Mouse (Mus musculus) gastrocnemius, postnatal 4 days (tissue): ENCODE results near the gene Nat8f4. TPM values are rescaled to one million over a fixed set of nuclear protein-coding genes. Genes with fewer than 3 reads are reported as not detected.
"Not testable (repeated sequence)": the region's sequence is repeated elsewhere in the genome, so short reads cannot be mapped to it uniquely, and the experiment has no call there.

Source experiments
- DNase-seq, 2 experiments: peaks; one replicate each; pipeline ENCODE4 v3.0.0; 2021 to 2022; ENCODE audit warnings: low spot score in 2 of 2, mixed read lengths in 2 of 2
- total RNA-seq, 2 experiments: library from RNA; stranded (reverse); gene quantifications; 2 replicates each; pipeline ENCODE4 v1.2.3; 2021

The Nat8f4 gene
- total RNA-seq, 2 experiments from 2014 or later, result 1.0 to 1.5 TPM

DNA sequence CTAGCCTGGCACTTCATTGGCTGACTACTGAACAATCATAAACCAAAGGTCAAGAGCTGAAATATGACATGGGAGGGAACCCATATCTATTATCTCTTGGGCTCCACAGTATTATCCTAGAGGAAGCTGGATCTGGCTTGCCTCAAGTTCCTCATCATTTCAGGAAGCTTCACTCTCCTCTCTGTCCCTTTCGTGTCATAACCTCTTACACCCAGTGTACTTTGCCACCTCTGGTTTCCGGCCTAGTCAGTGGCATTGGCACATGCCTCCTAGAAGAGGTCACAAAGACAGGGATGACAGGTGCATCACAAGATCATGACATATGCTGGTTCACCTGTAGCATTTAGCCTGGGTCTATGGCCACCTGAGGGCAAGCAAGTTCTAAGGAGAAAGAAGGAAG lies 2.4 kb downstream of the Nat8f4 start:
- no peak for DNase-seq

DNA sequence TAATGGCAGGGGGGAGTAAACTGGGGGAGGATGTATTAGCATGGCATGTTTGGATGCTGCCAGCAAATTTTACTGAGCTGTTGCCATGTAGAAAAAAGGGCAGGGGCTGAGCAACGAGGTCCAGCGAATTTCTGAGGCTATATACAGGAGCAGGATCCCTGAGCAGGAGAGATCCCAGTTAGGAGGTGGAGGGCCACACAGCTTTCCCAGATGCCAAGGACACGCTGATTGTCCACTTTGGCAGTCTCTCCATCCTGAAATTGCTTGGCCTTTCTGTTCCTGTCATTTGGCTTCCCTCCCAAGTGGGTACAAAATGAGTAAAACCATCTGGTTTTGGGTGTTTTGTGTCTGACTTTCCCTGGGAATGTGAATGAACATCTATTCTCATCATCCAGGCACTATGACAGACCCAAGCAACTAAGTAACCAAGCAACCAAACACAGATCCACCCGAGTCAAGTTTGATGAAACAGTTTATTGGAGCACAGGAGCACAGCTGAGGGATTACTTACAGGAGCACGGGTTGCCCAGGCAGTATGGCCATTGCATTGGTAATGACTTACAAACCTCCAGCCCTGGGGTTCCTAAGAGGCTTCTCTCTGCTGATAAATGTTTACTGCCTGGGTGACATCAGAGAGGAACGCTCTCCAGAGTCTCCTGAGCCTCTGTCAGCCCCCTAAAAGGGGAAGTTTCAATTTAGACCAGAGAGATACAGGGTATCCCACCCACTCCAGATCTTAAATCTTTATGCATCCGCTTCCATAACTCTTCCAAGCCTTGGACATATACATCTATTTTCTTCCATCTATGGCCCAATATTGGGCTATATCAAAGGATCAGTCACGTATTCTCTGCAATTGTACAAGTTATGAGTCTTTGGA lies 5.8 kb downstream of the Nat8f4 start:
- DNase-seq, result not testable (repeated sequence)

DNA sequence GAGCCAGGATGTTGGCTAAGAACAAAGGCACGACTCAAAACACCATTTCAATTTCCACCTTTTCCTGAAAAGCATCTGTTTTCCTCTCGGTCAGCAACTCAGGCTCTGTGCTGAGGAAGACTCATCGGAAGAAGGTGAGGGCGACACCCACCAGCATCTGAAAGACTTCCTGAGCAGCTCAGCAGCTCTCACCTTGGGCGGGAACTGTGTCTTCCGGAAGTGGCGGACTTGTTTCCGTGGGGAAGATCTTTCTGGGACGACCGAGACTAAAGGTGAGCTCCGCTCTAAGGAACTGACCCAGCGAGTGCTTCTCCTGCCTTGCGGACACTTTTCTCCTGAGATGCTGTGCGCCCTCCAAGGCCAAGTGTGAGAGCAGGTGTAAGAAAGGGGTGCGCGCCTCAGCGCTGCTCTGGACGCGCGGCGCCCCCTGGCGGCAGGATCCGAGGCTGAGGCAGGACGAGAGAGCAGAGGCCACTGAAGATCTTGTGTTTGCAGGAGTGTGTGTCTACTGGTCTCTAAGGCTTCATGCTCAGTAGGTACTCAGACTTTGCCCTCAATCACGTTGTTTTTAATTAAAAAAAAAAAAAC lies 9.5 kb downstream of the Nat8f4 start:
- DNase-seq, result not testable (repeated sequence)

DNA sequence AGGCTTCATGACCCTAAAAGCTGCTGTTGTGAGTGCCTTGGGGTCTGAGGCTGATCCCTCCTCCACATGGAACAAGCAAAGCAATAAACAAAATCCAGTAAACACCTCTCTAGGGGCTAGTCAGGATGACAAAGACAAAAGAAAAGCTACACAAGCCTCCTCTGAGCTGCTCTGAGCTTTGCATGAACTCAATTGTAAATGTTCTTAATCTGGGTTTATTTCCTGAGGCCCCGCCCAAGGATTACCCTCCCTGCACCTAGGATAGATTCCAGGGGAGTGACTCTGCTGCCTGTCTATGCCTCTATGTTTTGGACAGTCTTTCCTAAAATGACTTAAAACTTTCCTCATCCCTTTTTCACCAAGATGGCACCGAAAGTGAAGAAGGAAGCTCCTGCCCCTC lies 15.7 kb downstream of the Nat8f4 start:
- no peak for DNase-seq

DNA sequence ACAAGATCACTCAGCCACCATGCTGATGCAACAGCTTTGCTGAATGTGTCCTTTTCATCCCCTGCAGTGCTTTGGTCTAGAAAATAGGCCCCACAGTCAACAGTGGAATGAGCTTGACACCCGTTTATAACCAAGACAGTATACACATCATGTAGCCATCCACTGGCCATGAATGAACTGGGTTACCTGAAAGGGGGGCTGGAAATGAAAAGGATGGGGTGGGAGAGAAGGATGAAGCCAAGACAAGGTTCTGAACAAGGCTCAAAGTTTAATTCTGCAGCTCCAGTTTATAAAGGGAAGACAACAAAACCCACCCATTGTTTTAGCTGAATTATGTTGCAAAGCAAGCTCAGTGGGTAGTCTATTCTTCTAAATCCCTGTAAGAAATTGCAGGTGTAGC lies 20.4 kb downstream of the Nat8f4 start:
- DNase-seq, result no peak

DNA sequence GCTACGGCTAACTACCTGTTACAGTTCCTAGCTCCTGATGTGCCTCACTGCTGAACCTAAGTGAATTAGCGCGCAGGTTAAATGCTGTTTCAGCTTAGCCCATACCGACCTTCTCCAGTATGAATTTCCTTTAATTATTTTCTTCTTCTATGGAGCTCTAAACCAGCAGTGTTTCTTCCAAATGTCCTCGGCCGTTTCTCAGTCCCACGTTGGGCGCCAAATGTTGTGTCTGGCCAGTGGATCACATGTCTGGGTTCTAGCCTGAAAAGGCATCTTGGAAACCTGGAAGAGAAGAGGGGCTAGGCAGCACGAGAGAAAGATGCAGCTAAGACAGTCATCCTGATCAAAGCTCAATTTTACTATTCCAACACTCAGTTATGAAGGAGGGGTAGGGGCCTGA lies 21.4 kb downstream of the Nat8f4 start:
- not testable (repeated sequence) for DNase-seq

DNA sequence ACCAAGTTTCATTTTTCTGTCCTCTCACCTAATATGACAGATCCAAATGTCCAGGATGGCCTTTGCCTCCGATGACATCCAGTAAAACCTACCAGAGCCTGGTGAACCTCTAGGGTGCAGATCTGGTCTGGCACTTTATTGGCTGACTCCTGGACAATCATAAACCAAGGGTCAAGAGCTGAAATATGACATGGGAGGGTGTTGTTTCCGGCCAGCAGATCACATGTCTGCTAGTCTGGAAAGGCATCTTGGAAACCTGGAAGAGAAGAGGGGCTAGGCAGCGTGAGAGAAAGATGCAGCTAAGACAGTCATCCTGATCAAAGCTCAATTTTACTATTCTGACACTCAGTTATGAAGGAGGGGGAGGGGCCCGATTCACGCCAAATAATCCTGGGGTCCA lies 35.7 kb downstream of the Nat8f4 start, which contains the start of gene Nat8f2:
Gene Nat8f2 (minus strand): TSS at position 153 of the 400 bp plus-strand sequence.
- DNase-seq, result not testable (repeated sequence)

DNA sequence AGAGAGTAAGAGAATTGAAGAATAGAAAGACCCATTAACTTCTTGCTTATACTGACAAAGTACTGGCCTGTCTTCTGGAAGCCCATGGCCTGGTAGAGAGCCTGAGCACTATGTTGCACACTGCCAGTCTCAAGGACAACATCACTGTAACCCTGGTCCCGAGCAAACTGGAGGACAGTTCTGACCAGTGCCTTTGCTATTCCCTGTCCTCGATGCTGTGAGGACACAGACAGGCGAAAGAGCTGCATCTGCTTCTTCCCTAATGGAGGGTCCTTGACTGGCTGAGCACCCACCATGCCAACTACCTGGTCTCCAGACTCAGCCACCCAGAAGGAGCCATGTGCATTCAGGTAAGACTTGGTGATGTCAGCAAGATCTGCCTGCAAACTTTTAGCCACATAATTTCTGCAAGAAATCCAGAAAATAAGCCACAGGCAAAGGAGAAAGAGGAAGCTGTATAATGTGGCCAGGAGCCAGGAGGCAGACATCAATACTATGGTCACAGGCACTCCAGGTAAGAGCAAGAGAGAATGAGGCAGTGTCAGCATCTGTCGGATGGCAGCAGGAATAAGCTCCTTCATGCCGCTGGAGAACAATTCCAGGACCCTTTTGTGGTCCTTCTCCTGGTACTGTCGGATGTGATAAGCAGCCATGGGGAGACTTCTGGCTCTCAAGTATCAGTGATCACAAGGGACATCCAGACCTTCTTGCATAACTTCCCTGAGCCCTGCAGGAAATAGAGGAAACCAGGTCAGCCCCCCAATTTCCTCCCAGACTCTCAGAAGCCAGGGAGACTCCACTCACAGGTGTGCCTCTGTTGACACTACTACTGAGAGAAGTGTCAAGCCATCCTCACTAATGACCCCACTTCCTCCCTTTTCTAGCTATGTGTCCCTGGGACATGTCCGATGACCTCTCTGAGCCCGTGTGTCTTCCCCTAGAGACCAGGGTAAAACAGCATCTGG lies 36.7 kb downstream of the Nat8f4 start:
- DNase-seq, result no peak

DNA sequence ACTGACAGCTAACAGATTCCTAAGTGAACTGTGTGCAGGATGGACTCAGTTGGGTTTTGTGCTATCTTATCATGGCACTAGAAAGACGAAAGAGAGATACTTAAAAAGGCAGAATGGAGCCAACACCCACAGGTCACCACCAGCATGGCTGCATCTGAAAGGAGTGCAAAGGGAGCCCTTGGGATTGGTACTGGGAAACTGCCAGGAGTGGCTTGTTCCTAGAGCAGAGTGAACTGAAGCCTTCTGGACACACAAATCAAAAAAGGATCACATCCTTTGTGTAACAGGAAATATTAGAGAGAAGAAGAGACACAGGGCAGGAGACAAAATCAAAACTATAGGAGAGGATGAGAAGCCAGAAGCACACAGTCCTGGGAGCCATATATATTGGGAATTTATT lies 37.7 kb downstream of the Nat8f4 start:
- not testable (repeated sequence) for DNase-seq

DNA sequence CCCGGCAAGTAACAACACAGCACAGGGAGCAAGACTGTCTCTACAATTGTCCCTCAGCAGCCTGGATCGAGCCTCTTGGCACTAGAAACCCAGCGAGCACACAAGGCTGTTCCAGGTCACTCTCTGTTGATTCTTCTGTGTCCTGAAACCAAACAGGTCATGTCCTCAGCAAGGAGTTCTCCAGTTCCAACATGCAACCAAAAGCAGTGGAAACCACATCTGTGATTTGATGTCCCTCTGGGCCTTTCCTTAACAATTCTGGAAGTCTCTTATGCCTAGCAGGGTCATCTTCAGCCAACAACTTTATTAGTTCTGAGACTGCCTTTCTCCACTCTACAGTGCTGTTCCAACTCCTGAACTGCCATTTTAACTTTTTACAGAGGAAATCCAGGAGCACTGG lies 38.5 kb downstream of the Nat8f4 start:
- DNase-seq, result not testable (repeated sequence)

DNA sequence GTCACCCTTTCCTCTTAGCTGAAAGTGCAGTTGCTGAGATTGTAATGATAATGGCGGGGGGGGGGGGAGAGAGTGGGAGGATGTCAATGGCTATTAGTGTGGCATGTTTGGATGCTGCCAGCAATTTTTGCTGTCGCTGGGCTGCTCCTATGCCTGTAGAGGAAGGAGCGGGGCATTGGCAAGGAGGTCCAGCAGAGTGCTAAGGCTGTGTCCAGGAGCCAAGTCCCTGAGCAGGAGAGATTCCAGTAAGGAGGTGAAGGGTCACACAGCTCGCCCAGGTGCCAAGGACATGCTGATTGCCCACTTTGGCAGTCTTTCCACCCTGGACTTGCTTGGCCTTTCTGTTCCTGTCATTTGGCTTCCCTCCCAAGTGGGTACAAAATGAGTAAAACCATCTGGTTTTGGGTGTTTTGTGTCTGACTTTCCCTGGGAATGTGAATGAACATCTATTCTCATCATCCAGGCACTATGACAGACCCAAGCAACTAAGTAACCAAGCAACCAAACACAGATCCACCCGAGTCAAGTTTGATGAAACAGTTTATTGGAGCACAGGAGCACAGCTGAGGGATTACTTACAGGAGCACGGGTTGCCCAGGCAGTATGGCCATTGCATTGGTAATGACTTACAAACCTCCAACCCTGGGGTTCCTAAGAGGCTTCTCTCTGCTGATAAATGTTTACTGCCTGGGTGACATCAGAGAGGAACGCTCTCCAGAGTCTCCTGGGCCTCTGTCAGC lies 39.6 kb downstream of the Nat8f4 start:
- not testable (repeated sequence) for DNase-seq

DNA sequence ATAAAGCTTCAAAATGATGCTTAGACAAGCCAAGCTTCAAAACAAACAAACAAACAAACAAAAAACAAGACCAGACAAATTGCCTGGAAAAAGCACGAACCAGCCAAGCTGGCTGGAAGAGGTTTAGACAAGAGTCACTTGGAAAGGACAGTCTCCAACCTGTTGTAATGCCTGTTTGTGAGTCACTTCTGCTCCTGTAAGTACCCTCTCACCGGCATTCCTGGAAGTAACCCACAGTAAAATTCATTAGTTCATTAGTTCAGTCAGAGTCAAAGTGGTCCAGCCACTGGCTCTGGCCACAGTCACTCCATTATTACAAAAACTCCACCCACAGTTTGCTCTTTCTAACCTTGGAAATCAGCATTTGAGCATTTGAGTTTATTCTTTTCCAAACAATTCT lies 40.8 kb downstream of the Nat8f4 start:
- DNase-seq, result no peak

DNA sequence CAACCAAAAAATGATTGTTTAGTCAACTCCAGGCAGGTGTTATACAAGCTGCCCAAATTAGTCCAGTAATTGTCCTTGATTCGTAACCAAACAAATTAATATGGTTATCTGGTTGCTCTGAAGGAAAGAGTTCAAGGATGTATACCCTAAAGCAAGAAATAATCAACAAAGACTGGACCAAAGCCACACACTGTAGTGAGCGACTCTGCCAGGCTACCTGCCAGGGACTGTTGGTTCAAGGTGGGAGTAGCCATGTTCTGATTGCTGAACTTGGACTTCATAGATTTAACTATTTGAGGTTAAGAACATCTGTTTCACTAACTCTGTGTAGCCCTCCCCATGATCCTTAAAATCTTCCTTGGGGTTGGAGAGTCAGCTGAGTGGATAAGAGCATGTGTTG lies 41.5 kb downstream of the Nat8f4 start:
- DNase-seq, result no peak

DNA sequence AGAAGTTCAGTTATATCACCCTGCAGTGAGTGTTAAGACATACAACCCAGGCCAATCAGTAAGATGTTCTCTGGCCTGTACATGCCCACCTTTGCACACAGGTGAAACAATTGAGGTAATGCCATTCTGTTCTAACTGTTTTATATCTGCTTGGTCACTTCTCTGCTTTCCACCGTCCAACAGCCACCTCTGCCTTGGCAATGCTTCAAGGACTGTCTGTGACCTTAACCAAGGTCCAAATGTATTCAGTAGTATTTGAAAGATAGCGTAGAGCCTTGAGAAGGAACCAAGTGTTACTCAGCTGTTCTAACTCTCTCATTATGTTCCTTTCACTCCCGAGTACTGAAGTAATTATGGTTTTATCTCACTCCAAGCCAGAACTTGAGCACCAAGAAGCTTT lies 42.1 kb downstream of the Nat8f4 start:
- DNase-seq, result no peak

DNA sequence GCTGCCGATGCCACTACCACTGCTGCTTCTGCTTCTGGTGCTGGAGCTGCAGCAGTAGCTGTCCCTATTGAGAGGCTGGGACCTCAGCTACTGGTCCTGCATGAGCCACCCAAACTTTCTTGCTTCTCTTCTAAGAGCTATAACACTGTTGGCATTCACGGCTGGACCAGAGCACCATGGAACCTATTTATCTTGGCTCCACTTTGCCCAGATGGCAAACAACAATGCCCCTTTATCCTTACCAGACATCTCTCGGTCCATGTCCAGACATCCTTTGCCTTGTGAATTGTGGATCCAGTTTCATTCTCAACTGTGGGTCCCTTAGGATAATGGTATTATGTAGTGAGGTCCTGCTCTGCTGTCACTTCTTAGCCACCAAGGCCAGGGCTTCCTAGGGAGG lies 43.4 kb downstream of the Nat8f4 start:
- DNase-seq, result no peak

DNA sequence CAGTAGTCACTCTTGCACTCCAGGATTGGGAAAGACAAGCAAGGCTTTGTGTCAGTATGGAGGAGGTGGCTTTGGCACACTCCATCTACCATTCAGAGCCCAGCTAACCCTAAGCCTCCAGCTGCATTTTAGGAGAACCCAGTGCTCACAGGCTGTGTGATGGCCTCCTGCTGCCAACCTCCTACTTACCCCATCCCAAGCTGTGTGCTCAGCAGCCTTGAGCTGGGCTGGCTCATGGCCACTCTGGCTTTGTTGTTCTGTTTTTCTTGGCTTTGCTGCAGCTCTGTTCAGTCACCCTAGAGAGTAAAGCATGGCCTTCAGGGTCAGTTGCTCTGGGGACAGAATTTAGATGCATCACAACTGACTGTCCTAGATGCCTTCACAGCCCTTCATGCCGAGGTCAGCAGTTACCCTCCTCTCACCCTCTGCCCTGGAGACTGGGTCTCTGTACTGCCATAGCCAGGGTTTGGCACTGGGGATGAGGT lies 48.4 kb downstream of the Nat8f4 start:
- no peak for DNase-seq

DNA sequence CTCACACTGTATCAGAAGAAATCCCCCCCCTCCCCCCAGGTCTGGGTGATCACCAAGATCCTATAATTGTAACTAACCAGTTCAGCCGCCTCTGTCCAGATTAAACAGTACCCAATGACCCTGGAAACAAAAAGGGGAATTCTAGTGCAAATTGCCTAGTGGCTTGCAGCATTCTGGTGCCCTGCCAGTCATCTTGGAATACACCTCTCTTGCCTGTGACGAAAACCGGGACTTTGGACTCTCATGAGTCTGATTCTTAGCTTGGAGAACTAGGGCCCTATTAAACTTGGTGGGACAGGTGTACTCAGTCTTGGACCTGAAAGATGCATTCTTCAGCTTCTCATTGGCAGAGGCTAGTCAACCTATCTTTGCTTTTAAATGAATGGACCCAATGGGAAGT lies 51.2 kb downstream of the Nat8f4 start:
- no peak for DNase-seq

DNA sequence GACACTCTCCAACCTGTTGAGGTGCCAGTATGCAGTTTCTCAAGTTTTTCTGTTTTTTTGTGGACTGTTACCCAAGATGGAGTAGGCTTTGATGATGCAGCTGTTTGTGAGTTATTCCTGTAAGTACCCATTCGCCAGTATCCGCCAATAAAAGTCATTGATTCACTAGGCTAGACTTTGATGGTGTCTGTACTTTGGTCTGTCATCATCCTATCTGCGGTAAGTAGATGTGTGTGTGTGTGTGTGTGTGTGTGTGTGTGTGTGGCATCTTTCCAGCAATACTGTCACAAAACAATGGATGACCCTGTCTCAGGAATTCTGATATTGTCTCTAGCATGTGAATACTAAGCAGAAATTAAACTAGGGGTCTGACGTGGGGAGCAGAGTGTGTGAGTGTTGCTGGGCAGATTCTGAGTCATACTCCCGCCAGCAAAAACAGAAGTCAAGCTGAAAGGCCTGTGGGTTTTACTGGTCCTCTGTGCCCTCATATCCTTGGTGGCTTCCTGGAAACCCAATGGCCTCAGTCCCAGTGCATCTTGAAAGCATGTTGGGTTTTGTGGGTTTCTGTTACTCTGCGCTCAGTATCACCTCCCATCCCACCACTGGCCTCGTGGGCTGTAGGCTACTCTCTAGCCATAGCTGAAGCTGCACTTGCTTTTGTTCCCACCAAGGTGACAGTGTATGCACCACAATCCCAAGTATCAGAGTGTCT lies 53.5 kb downstream of the Nat8f4 start:
- no peak for DNase-seq

DNA sequence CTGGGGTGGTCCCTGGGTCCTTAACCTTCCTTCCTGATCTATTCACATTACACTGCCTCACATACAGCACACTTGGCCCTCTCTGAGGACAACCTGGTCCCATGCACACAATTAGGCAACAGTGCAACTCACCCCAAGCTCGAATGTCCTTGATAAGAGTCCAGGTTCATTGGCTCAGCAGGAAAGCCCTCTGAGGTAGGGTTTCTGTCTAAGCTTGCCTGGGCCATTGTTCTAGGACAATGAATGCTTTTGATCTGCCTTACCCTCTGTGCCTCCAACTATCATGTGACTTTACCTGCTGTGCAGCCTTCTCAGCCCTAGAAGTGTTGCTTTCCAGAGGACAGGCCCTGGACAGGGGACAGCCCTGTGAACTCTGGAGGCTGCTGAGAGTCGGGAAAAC lies 55.4 kb downstream of the Nat8f4 start:
- DNase-seq, result no peak
